Mouse (Mus musculus): Measurements from ENCODE around the gene Ppfibp2. TPM values are rescaled to one million over a fixed set of nuclear protein-coding genes. Genes with fewer than 3 reads are reported as not detected.

Gene Ppfibp2
- polyA plus RNA-seq, 1 experiment from 2014 or later: 6.6 TPM

DNA sequence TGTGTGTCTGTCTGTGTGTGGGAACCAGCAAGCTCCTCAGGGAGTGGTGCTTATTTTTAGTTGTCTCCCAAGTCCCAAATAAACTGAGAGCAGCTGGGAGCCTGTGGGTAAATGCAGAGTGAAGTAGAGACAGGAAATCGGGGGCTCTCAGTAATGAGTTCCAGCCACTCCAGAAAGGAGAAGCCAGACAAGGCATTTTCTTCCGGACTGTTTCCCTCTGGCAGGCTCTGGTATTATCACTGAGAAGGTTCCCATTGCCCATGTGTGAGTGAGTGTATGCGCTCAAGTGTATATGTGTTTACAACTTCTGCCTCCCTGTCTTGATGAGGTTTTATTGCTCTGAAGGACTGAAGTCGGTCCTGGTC is 70.2 kb downstream of the Ppfibp2 start:
- Histone ChIP-seq H3K27ac (ENCODE audit: poor library complexity, severe bottlenecking) (peak overlapping the region; percentile 95), H3K27me3 (replicated peaks) (no peaks in the 10 kb centered on the region), H3K9ac (peak overlapping the region; percentile 71), H3K4me3 (peak overlapping the region; percentile 48), H3K9me3 (replicated peaks) (no peaks in the 10 kb centered on the region), H3K4me1 (replicated peaks) (peaks cover 49% of the 10 kb centered on the region), H3K36me3 (no peaks in the 10 kb centered on the region), H3K4me2 (peak overlapping the region; percentile 73)
- 0 out of 2 replicates have a peak, but pooled peaks have one; percentile 23 for ATAC-seq (ENCODE audit: insufficient number of reproducible peaks, low FRiP score)
- WGBS: 17% methylated on average over 4 of the region's 4 CpGs

DNA sequence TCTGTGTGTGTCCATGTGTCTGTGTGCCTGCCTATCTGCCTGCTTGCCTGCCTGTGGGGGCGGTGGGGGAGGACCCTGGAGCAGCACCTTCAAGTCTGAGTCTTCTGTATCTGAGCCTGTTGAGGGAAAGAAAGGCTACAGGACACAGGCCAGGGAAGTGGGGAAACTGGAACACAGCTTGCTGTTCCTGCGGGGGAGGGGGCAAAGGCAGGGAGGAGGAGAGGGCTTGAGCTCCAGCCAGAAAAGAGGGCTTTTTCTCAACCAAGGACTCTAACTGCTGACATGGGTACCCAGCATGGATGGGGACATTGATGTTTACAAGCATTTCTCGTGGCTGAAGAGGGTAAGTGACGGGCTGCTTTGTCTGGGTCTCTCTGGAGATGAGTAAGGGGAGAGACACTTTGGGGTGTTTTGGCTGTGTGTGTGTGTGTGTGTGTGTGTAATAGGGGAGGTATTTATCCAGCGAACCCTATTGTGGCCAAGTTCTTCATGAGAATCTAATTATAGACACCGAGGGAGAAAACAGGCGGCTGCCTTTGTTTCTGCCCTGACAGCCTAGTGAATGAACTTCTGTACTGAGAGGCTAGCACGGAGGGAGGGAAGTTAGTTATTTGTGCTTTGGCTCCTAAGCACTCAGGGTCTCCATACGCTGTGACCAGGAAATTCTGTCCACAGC is 70.7 kb downstream of the Ppfibp2 start:
- H3K4me2 ChIP-seq: peak overlapping the region; percentile 73
- H3K27ac ChIP-seq (ENCODE audit: poor library complexity, severe bottlenecking): peak overlapping the region; percentile 95
- no peaks in the 10 kb centered on the region for H3K27me3 ChIP-seq (replicated peaks)
- peak overlapping the region; percentile 48 for H3K4me3 ChIP-seq
- no peaks in the 10 kb centered on the region for H3K9me3 ChIP-seq (replicated peaks)
- peaks cover 49% of the 10 kb centered on the region for H3K4me1 ChIP-seq (replicated peaks)
- ATAC-seq (ENCODE audit: insufficient number of reproducible peaks, low FRiP score): peak; percentile 45
- H3K9ac ChIP-seq: peak overlapping the region; percentile 71
- H3K36me3 ChIP-seq: no peaks in the 10 kb centered on the region
- 8% methylated on average over 9 of the region's 9 CpGs for WGBS

DNA sequence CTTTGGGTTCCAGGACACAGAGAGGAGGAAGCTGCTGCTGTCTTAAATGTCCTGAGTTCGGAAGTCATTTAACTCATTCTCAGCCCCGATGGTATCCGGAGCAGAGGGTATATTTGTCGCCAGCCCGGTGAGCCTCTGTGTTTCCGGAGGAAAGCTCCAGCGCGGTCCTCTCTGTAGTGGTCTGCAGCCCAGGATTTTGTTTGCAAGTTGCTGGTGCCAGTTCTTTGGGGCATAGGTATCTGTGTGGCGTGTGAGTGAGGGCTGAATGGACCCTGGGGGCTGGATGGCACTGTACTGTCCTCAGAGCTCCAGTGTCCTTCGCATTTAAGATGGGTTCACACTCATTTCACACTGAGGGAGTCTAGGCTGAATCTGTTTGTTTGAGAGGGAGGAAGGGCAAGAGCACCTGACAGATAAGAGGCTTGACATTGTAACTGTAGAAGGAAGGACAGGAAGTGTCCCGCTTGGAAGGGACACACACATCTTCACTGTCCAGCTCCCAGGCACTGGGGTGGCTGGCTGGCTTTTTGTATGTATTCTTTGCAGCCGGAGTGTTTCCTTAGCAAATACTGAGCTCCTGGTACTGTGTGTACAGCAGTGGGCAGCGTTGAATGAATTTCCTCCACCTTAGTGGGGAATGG is 71.4 kb downstream of the Ppfibp2 start:
- peak overlapping the region; percentile 95 for H3K27ac ChIP-seq (ENCODE audit: poor library complexity, severe bottlenecking)
- H3K9me3 ChIP-seq (replicated peaks): no peaks in the 10 kb centered on the region
- H3K9ac ChIP-seq: peak overlapping the region; percentile 71
- no peaks in the 10 kb centered on the region for H3K27me3 ChIP-seq (replicated peaks)
- H3K4me3 ChIP-seq: peak overlapping the region; percentile 48
- no peaks in the 10 kb centered on the region for H3K36me3 ChIP-seq
- peaks cover 49% of the 10 kb centered on the region for H3K4me1 ChIP-seq (replicated peaks)
- ATAC-seq (ENCODE audit: insufficient number of reproducible peaks, low FRiP score): peak; percentile 36; the same call in 1 of the 2 replicates
- WGBS: 33% methylated on average over 13 of the region's 13 CpGs
- H3K4me2 ChIP-seq: peak overlapping the region; percentile 73

DNA sequence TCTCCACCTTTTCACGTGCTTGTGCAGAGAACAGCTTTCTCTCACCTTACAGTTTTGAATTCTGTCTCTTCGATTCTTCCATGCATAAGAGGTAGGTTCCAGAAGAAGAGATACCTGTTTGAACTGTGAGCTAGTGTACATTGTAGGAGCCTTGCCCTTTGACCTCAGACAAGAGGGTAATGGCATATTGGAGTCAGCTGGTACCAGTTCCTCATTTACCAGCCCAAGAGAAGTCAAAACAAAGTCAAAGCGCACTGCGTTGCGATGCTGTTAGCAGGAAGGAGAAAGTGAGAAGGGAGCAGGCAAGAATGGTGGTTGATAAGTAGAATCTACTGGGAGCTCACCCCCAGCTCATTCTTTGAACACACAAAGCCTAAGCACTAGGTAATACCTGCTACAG is 73.5 kb downstream of the Ppfibp2 start:
- Histone ChIP-seq H3K4me2 (no peak overlapping the region), H3K9me3 (replicated peaks) (no peaks in the 10 kb centered on the region), H3K9ac (no peak overlapping the region), H3K27ac (ENCODE audit: poor library complexity, severe bottlenecking) (no peak overlapping the region), H3K36me3 (no peaks in the 10 kb centered on the region), H3K27me3 (replicated peaks) (no peaks in the 10 kb centered on the region), H3K4me3 (no peak overlapping the region), H3K4me1 (replicated peaks) (peaks cover 40% of the 10 kb centered on the region)
- ATAC-seq (ENCODE audit: insufficient number of reproducible peaks, low FRiP score): no peak
- WGBS: 88% methylated on average over 5 of the region's 5 CpGs

DNA sequence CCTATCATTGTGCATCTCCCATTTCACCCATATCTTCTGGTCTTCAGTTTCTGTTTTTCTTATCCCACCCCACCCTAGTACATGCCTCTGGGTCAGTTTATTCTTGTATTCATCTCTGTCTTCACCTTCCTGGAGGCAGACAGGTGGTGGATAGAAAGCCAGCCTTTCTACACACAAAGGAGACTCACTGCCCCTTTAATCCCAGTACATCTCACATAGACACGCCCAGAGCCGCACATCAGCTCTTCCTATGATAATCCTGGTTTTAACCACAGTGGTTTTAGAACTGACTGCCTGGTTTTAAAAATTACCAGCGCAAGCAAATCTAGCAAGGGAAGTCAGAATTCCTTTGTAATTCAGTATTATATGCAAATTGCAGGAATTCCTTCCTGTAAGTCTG is 80.2 kb downstream of the Ppfibp2 start:
- Histone ChIP-seq H3K4me2 (no peak overlapping the region), H3K9ac (no peak overlapping the region), H3K27me3 (replicated peaks) (no peaks in the 10 kb centered on the region), H3K4me3 (no peak overlapping the region), H3K4me1 (replicated peaks) (peaks cover 12% of the 10 kb centered on the region), H3K9me3 (replicated peaks) (no peaks in the 10 kb centered on the region), H3K36me3 (no peaks in the 10 kb centered on the region), H3K27ac (ENCODE audit: poor library complexity, severe bottlenecking) (no peak overlapping the region)
- 71% methylated on average over 3 of the region's 3 CpGs for WGBS
- no peak for ATAC-seq (ENCODE audit: insufficient number of reproducible peaks, low FRiP score)

DNA sequence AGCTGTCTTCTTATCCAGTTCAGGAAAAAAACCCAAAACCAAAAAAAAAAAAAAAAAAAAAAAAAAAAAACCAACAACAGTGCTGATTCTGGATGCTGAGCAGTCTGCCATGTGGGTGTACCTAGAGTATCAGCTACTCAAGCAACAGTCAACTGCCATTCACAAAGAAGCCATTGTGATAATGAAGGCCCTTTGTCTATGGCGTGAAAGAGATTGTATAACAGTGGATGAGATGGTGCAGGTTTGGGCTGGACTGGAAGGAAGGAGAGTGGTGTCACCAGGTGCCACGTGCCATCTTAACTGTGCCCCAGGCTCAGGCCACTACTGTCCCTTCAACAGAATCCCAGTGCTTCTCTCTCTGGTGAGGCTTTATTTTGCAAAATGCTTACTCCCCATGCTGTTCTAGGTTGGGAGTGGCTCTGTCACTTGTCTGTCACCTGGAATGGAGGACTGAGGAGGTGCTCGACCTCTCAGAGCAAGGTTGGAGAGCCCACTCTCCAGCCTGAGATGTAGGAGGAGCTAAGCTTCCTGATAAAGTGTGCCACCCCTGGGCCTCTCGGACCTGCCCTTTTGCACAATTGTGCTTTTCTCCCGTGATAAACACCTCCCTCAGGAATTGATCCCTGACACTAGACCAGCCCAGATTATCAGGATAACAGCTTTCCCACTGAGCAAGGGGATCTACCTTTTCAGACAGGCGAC is 85.3 kb downstream of the Ppfibp2 start:
- Histone ChIP-seq H3K36me3 (peaks cover 3% of the 10 kb centered on the region; the same call in 1 of the 2 replicates), H3K9ac (no peak overlapping the region), H3K4me3 (no peak overlapping the region), H3K27ac (ENCODE audit: poor library complexity, severe bottlenecking) (no peak overlapping the region), H3K4me1 (replicated peaks) (peaks cover 24% of the 10 kb centered on the region), H3K9me3 (replicated peaks) (no peaks in the 10 kb centered on the region), H3K4me2 (no peak overlapping the region), H3K27me3 (replicated peaks) (0 out of 2 replicates have a peak, but pooled peaks cover 3% of the 10 kb centered on the region)
- peak; percentile 59; the same call in 1 of the 2 replicates for ATAC-seq (ENCODE audit: insufficient number of reproducible peaks, low FRiP score)
- WGBS: 43% methylated on average over 6 of the region's 6 CpGs

DNA sequence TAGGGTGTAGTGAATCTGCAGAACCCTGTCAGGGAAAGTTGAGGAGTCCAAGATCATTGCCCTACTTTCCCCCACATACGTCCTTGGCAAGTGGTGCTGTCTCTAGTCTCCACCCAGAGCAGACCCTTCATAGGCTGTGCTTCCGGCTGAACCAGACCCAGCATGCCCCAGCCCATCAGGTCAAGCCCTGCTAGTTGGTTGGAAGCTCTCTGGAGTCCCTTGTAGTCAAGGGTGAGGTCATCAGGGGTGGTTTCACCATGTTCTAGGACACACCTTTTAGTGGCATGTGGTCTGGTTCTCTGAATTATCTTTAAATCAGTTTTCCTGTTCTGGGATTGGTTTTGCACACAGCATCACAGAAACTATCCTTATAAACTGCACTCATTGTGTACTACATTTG is 86.3 kb downstream of the Ppfibp2 start:
- Histone ChIP-seq H3K27ac (ENCODE audit: poor library complexity, severe bottlenecking) (no peak overlapping the region), H3K27me3 (replicated peaks) (0 out of 2 replicates have a peak, but pooled peaks cover 3% of the 10 kb centered on the region), H3K9ac (no peak overlapping the region), H3K36me3 (peaks cover 3% of the 10 kb centered on the region; the same call in 1 of the 2 replicates), H3K4me1 (replicated peaks) (peaks cover 24% of the 10 kb centered on the region), H3K4me2 (no peak overlapping the region), H3K4me3 (no peak overlapping the region), H3K9me3 (replicated peaks) (no peaks in the 10 kb centered on the region)
- 60% methylated on average over 2 of the region's 2 CpGs for WGBS
- ATAC-seq (ENCODE audit: insufficient number of reproducible peaks, low FRiP score): no peak

DNA sequence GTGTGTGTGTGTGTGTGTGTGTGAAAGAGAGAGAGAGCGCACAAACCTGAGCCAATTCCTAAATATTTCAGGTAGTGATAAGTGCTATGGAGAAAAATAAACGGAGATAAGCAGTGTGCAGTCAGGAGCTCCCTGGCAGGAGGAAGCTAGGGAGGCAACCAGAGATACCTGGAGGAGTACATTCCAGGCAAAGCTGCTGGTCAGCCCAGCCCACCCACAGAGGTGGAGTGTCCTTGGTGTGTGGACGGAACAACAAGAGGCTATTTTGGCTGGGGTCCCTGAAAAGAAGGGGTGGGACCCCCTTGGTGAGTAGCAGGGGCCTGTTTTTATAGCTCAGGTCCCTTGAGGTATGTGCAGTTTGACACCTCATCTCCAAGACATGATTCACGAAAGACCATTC is 88.2 kb downstream of the Ppfibp2 start:
- no peaks in the 10 kb centered on the region for H3K9me3 ChIP-seq (replicated peaks)
- H3K4me3 ChIP-seq: no peak overlapping the region
- H3K4me2 ChIP-seq: no peak overlapping the region
- 0 out of 2 replicates have a peak, but pooled peaks cover 3% of the 10 kb centered on the region for H3K27me3 ChIP-seq (replicated peaks)
- H3K36me3 ChIP-seq: peaks cover 3% of the 10 kb centered on the region; the same call in 1 of the 2 replicates
- peaks cover 31% of the 10 kb centered on the region for H3K4me1 ChIP-seq (replicated peaks)
- ATAC-seq (ENCODE audit: insufficient number of reproducible peaks, low FRiP score): no peak
- no peak overlapping the region for H3K27ac ChIP-seq (ENCODE audit: poor library complexity, severe bottlenecking)
- WGBS: 57% methylated on average over 4 of the region's 4 CpGs
- no peak overlapping the region for H3K9ac ChIP-seq

DNA sequence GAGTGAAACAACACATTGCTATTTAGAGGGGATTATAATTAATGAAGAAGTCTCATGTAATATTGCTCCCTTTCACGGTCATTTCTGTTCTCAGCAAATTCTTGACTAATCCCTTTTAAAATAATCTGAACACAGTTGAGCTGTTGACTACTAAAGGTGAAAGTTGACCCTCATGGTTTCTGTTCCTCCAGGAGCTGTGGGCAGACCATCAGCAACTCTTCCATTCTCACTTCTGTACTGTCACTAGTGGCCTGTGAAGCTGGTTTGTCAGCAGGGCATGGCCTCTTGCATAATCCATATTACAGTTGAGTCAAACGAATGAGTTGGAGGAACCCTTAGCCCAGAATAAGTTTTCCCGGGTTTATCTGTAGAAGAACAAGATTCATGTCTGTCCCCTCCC is 88.6 kb downstream of the Ppfibp2 start:
- ATAC-seq (ENCODE audit: insufficient number of reproducible peaks, low FRiP score): no peak
- H3K4me1 ChIP-seq (replicated peaks): peaks cover 32% of the 10 kb centered on the region
- H3K36me3 ChIP-seq: peaks cover 3% of the 10 kb centered on the region; the same call in 1 of the 2 replicates
- WGBS: 66% methylated on average over 3 of the region's 3 CpGs
- H3K4me2 ChIP-seq: no peak overlapping the region
- H3K27me3 ChIP-seq (replicated peaks): 0 out of 2 replicates have a peak, but pooled peaks cover 3% of the 10 kb centered on the region
- no peak overlapping the region for H3K4me3 ChIP-seq
- no peak overlapping the region for H3K9ac ChIP-seq
- H3K27ac ChIP-seq (ENCODE audit: poor library complexity, severe bottlenecking): no peak overlapping the region
- no peaks in the 10 kb centered on the region for H3K9me3 ChIP-seq (replicated peaks)

DNA sequence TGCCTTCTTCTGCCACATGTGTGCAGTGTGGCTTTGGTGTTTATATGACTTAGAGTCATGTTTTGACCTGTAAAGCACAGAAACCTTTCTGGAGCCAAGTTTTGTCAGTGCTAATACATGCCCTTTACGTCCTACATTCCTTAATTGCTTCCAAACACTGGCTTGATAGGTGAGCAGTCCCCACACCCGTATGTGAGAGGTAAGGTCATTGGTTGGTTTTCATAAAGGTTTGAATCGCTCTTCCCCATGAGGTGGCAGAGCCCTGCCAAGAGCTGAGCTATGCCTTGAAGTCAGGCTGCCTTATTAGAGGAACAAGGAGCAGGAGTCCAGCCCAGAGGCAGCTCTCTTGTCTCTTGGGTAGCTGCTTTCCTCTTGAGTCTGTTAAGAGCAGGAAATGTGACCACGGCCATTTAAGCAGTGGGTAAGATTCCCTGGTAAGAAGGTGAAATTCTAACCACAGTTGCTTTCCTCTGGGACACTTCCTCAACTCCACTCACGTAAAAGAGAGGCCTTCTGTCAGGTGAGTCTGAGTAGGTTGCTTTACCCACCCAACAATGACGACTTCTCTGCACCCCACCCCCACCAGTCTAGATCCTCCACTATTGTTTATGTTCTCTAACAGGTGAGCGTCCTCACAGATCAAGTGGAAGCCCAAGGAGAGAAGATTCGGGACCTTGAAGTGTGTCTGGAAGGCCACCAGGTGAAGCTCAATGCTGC is 90.4 kb downstream of the Ppfibp2 start:
- Histone ChIP-seq H3K36me3 (peaks cover 3% of the 10 kb centered on the region; the same call in 1 of the 2 replicates), H3K4me3 (no peak overlapping the region), H3K9me3 (replicated peaks) (no peaks in the 10 kb centered on the region), H3K27me3 (replicated peaks) (0 out of 2 replicates have a peak, but pooled peaks cover 3% of the 10 kb centered on the region), H3K4me2 (no peak overlapping the region), H3K27ac (ENCODE audit: poor library complexity, severe bottlenecking) (no peak overlapping the region), H3K9ac (no peak overlapping the region), H3K4me1 (replicated peaks) (peaks cover 21% of the 10 kb centered on the region)
- ATAC-seq (ENCODE audit: insufficient number of reproducible peaks, low FRiP score): no peak
- 76% methylated on average over 8 of the region's 8 CpGs for WGBS

Measured in heart, embryonic 12.5 days (tissue).